Mouse (Mus musculus) thymus, postnatal 0 days (tissue): ENCODE measurements around the gene Trex1. TPM values are rescaled to one million over a fixed set of nuclear protein-coding genes. Genes with fewer than 3 reads are reported as not detected.
A peak's percentile ranks its signal among the peaks of the same experiment; 100 is the strongest.

Experiments
- DNase-seq: peaks from one replicate; pipeline ENCODE4 v3.0.0-alpha.2; 2015; ENCODE audit warnings: low spot score
- polyA plus RNA-seq: library from polyadenylated mRNA; unstranded; fragments of >200 nt; fragmentation: Nextera tagmentation; extraction: Ambion mirVana; gene quantifications from 2 replicates; pipeline ENCODE4 v1.2.1, GENCODE M21; 2015

Gene Trex1
- polyA plus RNA-seq, 1 experiment from 2014 or later: 42.1 TPM

DNA sequence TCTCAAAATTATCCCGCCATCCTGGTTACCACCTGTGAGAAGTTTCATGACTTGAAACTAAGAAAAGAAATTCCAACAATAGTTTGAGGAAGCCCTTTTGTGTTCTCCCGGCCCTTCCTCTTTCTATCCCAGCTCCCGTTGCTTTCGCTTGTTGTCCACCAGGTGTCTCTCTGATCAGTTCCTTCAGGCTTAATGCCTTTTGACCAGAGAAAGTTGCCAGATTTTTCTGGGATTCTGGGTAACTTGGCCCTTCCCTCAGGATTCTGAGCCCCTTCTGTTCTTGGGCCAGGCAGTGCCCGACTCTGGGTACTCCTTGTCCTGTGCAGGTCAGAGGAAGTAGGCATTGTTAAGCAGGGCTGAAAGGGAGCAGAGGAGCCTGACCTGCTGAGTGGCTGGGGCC lies 28.5 kb upstream of the Trex1 start:
- DNase-seq: no peak

DNA sequence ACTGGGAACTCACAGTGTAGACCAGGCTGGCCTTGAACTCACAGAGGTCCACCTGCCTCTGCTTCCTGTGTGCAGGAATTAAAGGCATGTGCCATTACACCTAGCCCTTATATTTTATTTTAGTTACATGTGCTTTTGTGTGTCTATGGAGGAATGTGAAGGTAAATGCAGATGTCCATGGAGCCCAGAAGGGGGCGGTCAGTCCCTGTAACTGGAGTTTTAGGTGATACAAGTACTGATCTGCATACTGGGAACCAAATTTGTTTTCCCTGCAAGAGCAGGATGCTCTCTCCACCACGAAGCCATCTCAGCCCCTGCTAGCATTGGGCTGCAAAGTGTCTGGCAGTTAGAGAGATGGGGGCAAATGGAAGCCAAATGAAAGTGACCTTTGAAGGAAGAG lies 25.4 kb upstream of the Trex1 start:
- DNase-seq: peak; percentile 44

DNA sequence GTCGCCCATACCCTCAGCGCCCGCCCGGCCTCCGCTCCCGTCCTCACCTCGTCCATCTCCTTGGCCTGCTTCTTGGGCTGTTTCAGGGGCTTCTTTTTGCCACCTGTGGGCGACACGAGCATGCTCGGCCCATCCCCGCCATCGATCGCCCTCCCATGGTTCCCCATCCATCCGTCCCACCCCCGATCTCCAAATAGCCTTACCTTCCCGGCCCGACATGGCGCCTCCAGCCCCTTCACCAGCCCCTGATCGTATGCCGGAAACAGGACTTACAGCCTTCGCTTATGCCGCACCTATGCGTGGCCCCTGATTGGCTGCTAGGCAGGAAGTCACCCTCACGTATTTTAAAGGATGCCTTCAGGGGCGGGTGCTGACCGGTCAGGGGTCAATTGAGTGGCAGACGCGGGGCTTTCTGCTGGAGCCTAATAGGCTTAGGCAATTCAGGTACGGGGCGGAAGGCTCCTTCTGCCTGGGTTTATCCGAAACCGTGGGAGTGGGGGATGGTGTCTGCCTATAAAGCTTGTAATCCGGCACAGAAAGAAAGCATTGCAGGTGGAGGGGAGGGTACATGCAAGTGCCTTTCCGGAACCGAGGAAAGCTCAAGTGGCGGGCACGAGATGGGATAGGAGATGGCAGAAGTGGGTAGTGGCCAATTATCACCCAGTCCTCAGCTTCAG lies 22.7 kb upstream of the Trex1 start, which contains the start of the genes Ccdc51 and Tma7:
Ccdc51 (plus strand) TSS at position 370 of the 677 bp plus-strand sequence.
Tma7 (minus strand) TSS at position 464 of the 677 bp plus-strand sequence.
- DNase-seq: peak; percentile 87

DNA sequence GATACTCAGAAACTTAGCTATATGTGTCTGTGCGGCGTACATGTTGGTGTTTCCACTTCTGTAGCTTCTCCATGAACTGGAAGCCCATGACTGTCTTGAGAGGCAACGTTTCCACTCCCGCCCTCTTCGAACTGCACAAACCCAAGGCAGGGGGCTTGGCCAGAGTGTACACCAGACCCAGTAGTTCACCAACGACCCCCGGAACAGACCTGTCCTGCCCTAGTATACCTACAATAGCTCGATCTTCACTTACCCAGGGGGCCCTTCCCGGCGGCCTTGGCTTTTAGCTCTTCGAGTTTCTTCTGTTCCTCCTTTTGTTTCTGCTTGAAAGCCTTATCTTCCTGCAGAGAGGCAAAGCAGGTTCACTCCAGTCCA lies 22.2 kb upstream of the Trex1 start:
- DNase-seq: no peak

DNA sequence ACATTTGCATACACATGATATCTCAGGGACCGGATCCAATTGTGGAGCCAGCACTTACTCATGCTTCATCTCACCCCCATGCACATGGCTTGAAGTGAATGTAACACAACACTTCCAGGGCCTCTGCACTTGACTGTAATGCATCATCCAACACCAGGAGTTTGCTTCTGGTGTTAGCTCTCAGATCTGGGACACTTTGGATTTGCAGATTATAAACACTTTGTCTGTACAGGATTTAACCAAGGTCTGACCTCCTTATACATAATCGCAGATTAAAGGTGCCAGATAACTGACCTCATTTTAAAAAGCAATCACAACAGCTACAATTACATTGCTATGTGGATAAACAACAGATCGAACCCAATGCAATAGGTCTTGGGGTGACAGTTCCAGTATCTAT lies 21.0 kb upstream of the Trex1 start:
- DNase-seq: no peak

DNA sequence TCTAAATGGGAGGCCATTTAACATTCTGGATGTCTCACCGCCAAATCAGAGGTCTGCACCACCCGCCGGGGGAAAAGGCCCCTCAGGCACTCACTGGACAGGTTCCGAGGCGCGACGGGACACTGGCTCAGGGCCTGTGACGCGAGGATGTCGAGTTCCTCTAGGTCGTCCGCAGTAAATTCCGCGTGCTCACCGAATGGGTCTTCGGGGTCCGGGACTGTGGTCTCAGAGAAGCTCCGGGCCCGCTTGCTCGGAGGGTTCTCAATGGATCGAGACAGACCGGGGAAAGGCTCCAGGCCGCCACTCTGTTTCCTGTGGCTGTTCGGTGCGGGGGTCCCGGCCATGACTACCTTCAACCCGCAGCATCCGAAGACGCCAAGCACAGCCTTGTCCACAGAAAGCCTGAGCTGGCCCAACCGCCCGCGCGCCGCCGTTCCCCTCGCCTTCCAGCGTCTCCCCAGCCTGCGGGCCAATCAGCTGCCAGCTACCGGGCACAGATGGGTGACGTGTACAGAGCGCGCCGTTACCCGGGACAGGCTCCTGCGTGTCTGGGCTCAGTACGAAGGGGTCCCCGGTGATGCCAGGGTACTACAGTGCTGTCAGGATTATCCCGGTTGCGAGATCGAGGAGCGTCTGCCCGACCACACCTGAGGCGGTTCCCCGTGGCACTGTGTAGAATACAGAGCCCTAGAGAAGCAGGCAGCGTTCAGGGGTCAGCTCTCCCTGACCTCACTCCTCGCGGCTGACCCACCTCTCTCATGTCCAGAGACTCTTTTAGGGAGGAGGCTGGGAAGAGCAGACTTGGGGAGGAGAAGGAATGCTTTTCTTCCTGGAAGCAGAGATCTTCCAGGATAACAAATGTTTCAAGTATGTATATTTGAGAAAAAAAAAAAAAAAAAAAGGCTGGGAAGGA lies 14.4 kb upstream of the Trex1 start, which contains the start of gene Atrip:
Atrip (minus strand) TSS at position 464 of the 913 bp plus-strand sequence.
- peak; percentile 90 for DNase-seq

DNA sequence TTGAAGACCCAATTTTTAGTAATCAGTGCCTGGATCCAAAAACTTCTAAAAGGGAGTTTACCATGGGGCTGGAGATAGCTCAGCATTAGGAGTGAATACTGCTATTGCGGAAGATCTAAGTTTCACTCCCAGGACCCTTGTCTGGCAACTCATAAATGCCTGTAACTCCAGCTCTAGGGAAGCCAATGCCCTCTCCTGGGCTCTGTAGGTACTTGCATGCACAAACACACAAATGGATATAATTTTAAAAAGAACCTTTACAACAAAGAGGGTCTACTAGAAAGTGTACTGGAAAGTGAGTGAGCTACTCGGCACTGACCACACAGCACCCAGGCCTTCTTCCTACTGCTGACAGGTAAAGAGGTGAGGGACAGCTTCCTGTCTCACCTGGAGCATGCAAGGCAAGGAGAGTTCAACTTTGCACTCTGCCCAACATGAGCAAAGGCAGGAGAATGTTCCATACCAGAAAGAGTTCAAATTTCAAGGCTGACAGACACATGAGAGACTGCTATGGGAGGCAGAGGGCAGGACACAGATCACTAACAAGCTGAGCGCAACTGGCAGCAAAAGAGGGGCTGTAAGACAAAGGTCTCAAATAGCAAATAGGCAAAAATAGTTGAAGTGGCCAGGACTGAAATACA lies 8.7 kb upstream of the Trex1 start:
- DNase-seq: no peak

DNA sequence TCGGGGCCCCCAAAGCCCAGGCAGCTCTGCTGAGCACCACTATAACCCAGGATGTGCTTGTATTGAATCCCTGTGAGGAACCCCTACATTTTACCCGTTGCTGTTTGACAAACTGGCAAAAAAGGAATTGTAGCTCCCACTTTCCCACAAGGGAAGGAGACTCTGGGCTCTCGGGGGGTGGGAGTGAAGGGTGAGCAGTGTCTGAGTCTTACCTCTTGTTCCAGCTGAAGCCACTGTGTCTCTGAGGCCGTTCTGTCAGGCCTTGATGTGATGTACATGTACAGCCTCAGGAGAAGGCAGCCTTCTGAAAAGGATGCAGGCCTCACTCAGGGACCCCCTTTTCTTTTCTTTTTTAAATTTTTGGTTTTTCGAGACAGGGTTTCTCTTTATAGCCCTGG lies 1.4 kb upstream of the Trex1 start:
- DNase-seq: no peak

DNA sequence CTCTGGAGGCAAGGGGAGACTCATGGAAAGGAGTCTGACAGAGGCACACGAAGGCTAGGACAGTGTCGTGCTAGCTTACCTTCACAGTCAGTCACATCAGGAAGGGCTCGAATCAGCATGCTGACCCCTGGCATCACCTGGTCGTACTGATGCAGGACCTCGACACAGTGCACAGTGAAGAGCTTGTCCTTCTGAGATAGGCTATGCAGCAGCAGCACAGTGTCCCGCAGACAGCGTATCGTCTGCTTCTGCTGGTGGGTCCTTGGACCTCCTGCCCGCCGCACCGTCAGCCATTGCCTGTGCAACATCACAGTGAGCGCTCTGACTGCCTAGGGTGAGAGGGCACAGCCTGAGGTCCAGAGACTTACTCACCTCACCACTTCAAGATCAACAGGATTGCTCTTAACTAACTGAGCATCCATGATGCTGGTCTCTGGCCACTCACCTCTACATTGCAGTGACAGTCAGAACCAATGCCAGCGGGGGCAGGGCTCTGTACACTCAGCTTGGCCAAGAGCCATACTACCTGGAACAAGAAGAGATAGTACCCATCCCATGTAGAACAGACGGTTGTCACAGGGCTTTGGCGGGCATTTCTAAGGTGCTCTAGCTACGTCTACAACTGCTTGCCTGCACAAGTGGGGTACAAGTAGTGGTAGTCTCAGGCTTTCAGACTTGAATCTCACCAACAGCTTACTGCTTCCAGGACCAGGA lies 807 bp upstream of the Trex1 start:
- no peak for DNase-seq

DNA sequence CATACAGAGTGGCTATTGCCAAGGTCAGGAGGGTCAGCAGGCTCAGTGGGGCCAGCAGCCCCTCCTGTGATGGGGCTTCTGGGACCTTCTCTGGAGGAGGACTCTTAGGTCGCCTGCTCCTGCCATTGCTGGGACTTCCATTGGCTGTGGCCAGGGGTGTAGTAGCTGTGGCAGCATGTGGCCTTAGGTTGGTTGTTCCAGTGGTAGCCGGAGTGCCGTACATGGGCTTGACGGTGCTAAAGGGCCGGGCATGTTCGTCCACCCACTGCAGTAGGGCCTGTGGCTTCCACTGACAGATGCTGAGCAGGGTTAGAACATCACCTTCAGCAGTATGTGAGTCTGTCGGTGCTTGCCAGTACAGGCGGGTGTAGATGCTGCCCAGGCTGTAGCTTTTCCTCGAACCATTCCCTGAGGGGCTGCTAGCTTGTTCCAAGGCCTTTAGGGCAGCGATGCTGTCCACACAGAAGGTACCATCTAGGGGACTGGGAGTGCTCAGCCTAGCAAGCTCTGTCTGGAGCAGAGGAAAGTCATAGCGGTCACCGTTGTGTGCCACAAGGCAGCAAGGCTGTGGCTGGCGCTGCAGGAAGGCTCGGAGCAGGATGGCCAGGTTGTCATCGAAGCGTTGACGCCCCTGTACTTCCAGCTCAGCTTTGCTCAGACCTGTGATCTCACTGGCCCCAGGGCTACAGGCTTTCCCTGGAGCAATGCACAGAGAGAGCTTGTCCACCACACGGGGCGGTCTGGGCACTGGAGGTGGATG lies 1.3 kb downstream of the Trex1 start:
- DNase-seq: no peak

DNA sequence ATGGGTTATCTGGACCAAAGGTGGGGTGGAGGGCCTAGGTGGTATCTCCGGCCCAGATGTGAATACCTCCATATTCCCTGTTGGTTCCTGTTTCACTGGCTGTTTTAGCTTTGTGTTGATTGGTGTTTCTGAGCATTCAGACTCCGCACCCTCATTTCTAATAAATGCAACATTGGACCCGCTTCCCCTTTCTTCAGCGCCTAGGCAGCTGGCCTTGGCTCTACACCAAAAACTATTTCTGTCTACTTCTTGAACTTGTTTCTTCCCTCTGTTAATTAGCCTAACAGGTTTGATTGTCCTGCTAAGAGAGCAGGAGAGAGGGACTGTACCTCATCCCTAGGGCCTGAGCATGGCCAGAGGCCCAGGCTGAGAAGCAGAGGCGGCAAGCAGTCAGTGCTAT lies 2.0 kb downstream of the Trex1 start:
- no peak for DNase-seq

DNA sequence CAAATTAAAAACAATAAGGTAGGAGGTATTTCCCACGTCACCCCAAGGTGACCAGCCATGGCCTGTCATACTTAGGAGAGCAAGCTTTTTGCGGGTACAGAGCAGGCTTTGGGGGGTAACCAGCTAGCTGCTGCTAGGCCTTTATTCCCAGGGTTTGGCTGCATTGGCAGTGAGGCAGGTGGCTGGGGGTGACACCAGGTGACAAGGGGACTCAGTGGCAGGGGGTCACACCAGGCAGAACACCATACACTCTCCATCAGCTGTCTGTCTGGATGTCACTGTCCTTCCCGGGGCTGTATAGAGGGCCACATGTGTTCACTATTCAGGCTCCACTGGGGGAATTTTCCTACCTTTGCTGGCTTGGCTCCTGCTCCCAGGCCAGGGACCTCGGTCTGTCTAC lies 2.6 kb downstream of the Trex1 start:
- no peak for DNase-seq

DNA sequence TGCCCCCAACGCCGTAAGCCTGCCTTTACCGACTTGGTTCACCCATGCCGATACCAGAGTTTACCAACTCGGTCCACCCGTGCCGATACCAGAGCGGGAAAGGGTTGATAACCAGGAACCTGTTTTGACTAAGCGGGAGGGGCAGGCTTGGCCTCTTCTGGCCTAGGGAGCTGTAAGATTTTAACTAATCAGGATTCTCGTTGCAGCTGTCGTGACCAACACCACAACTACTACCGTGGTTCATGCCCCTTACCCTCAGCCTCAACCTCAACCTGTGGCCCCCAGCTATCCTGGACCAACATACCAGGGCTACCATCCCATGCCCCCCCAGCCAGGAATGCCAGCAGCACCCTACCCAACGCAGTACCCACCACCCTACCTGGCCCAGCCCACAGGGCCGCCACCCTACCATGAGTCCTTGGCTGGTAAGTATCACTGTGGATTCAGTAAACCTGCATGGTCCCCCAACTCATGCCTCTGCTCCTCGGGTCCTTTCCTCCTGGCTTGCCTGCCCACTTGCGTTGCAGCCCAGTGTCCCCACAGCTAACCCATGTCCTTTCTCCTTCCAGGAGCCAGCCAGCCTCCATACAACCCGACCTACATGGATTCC lies 3.3 kb downstream of the Trex1 start:
- DNase-seq: no peak

DNA sequence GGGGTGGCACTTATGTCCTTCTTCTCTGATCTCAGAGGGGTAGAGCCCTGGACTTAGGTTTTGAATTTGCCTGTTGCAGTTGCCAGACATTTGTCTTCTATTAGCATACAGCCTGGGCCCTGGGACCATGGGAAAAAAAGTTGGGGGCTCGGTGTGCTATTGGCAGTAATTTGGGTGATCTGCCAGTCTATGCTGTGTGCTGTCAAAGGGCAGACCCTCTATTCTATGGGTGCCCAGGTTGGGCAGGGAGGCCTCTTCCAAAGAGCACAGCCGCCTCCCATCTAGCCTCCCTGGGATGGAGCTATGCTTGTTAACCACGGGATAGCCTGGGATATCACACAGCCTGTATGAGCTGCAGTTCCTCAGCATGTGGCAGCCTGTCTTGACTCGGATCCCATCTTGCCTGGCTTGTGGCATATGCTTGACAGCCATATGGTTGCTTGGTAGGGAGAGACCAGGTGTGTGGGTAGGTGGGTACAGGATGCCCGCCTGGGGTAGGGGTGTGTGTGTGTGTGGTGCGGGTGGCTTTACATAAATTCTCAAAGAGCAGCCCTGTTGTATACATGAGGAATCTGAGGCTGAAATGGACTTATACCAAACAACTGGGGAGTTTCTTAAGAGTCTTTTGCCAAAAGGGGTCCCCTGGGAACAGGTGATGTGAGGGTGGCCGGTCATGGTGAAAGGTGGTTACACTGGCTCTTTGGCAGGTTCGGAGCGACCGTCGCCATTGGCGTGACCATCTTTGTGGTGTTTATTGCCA lies 4.1 kb downstream of the Trex1 start:
- DNase-seq: no peak

DNA sequence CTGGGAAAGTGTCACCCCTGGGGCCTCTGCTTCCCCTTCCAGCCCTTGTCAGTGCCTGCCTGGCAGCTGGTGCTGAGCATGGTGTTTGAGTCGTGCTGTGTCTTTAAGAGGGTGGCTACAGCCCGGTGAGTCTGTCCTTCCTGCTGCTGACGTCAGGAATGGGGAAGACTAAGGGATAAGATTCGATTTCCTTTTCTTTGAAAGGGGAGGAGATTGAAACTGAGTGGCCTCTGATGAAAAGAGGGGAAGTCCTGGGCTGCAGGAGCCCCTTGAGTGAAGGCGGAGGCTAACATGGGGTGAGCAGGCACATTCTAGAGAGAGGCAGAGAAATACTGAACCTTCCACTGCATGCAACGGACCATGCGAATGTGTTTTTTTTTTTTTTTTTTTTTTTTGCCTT lies 4.8 kb downstream of the Trex1 start:
- DNase-seq: peak; percentile 62

DNA sequence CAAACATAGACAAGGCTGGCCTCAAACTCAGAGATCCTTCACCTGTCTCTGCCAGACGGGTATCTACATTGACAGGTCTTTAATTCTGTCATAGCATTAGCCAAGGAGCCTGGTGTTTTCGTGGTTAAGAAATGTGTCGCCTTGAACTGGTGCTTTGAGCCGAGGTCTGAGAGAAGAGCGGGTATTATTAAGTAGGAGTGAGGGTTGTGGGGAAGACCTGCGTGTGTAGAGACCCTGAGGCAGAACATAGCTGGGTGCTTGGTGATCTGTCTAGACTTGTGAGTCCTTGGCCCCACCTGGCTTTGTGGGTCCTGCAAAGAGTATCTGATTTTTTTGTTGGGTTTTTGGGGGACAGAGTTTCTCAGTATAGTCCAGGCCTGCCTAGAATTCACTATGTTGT lies 5.7 kb downstream of the Trex1 start:
- DNase-seq: no peak

DNA sequence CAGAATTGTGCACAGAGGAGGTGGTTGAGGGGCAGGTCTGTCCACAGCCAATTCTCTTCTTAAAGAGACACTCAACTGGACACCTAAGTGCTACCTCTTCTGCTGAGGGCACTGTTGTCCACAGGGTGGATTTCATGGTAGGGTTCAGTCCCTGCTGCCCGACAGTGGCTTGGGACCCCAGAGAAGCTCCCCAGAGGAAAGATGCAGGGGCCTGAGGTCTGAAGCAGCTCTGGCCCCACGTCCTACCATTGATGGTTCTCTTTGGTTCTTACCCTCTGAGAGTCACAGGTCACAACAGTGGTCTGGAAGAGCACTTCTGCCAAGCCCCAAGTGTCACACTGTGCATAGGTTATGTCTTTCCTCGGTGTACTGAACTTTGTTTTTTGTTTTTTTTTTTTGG lies 6.2 kb downstream of the Trex1 start:
- no peak for DNase-seq

DNA sequence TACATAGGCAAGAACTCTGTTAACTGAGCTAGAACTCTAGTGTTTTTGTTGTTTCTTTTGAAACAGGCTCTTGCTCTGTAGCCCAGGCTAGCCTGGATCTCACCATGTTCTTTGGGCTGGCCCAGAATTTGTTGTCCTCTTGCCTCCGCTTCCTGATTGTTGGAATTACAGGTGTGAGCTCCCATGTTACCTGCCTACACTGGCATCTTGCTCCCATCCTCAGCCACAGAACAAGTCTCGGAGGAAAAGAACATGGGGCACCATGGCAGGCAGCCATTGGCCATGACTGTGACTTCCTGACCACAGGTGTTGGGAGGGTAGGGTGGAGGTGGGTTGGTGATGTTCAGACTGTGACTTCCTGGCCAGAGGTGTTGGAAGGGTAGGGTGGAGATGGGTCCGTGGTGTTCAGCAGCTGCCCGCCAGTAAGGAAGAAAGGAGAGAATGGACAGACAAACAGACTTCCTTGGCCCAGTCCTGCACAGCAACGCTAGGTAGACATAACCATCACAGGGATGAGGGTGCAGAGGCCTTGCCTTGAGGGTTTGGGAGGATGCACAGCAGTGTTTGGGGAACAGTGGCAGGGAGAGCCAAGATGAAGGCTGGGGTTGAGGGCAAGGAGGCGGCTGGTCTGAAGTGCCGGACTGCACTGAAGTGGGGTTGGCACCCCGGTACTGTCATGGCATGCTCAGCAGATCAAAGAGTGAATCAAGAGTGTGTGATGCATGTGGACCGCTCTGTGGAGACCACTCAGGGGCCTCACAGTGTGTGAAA lies 6.9 kb downstream of the Trex1 start:
- no peak for DNase-seq
